Mouse (Mus musculus) hindbrain, embryonic 16.5 days (tissue): ENCODE measurements around the gene Chd8. TPM values are rescaled to one million over a fixed set of nuclear protein-coding genes. Genes with fewer than 3 reads are reported as not detected.

Experiments
- ATAC-seq: fragments of 200-750 bp; cut with Nextera tagmentation; 2 replicates; pipeline ENCODE4 v1.8.0; 2017; ENCODE audit warnings: moderate TSS enrichment, moderate library complexity
- H3K27ac ChIP-seq: fragments of 300-500 bp; sonication (generic); 2 replicates; pipeline ENCODE4 v1.5.1; 2014; ENCODE audit warnings: low read depth, mild to moderate bottlenecking, control low read depth, low read length, moderate library complexity
- H3K27me3 ChIP-seq: fragments of 300-500 bp; sonication (generic); replicated peaks from 2 replicates; pipeline ENCODE4 v1.6.1; 2014; ENCODE audit warnings: low read length; ENCODE audit not compliant: control insufficient read depth, insufficient read depth
- H3K36me3 ChIP-seq: fragments of 300-500 bp; sonication (generic); 2 replicates; pipeline ENCODE4 v1.6.1; 2014; ENCODE audit warnings: mild to moderate bottlenecking, low read length, moderate library complexity, mixed read lengths; ENCODE audit not compliant: control insufficient read depth, insufficient read depth
- H3K4me1 ChIP-seq: fragments of 300-500 bp; sonication (generic); 2 replicates; pipeline ENCODE4 v1.6.1; 2014; ENCODE audit warnings: low read depth, low read length; ENCODE audit not compliant: control insufficient read depth, insufficient read depth
- H3K4me2 ChIP-seq: fragments of 300-500 bp; sonication (generic); 2 replicates; pipeline ENCODE4 v1.6.1; 2014; ENCODE audit warnings: mild to moderate bottlenecking, low read length, control low read depth, moderate library complexity
- H3K4me3 ChIP-seq: fragments of 300-500 bp; sonication (generic); 2 replicates; pipeline ENCODE4 v1.5.1; 2014; ENCODE audit warnings: mild to moderate bottlenecking, low read length, control low read depth, moderate library complexity
- H3K9ac ChIP-seq: fragments of 300-500 bp; sonication (generic); 2 replicates; pipeline ENCODE4 v1.6.1; 2014; ENCODE audit warnings: low read depth, mild to moderate bottlenecking, control low read depth, low read length, moderate library complexity
- H3K9me3 ChIP-seq: fragments of 300-500 bp; sonication (generic); 2 replicates; pipeline ENCODE4 v1.6.1; 2014; ENCODE audit warnings: mild to moderate bottlenecking, low read length, moderate library complexity; ENCODE audit not compliant: control insufficient read depth
- WGBS: fragments of 180-500 bp; shearing (Covaris S2); extraction: QIAGEN DNeasy Blood & Tissue Kit; methylation state at CpG from one replicate; pipeline ENCODE4 v1.1.7; 2014; 5-methylcytosine and 5-hydroxymethylcytosine counted together
- polyA plus RNA-seq: library from polyadenylated mRNA; unstranded; fragments of >200 nt; fragmentation: Nextera tagmentation; extraction: Ambion mirVana; gene quantifications from 2 replicates; pipeline ENCODE4 v1.2.1, GENCODE M21; 2015

Gene Chd8
- polyA plus RNA-seq, 1 experiment from 2014 or later = 31.0 TPM

- ATAC-seq = peak; percentile 45; the same call in 1 of the 2 replicates
- H3K9me3 ChIP-seq = no peaks in the 10 kb centered on the region
- 72% methylated on average over 2 of the region's 2 CpGs for WGBS
- no peak overlapping the region for H3K27ac ChIP-seq
- H3K27me3 ChIP-seq = no peaks in the 10 kb centered on the region
- H3K4me3 ChIP-seq = no peak overlapping the region
- no peak overlapping the region for H3K9ac ChIP-seq
- H3K36me3 ChIP-seq = no peaks in the 10 kb centered on the region
- H3K4me2 ChIP-seq = no peak overlapping the region
- H3K4me1 ChIP-seq = no peaks in the 10 kb centered on the region
These were observed 68.1 kb downstream of the Chd8 start for GRCm38 (mm10) chr14:52189519-52189918.

GRCm38 (mm10) chr14:52188788-52189187 is 68.8 kb downstream of the Chd8 start:
- H3K36me3 ChIP-seq = no peaks in the 10 kb centered on the region
- no peak overlapping the region for H3K4me3 ChIP-seq
- H3K4me2 ChIP-seq = no peak overlapping the region
- 79% methylated on average over 1 of the region's 1 CpGs for WGBS
- no peak overlapping the region for H3K27ac ChIP-seq
- no peaks in the 10 kb centered on the region for H3K4me1 ChIP-seq
- H3K9me3 ChIP-seq = no peaks in the 10 kb centered on the region
- no peak overlapping the region for H3K9ac ChIP-seq
- H3K27me3 ChIP-seq = no peaks in the 10 kb centered on the region
- ATAC-seq = no peak

GRCm38 (mm10) chr14:52166571-52166970 is 91.0 kb downstream of the Chd8 start:
- Histone ChIP-seq H3K36me3 (peaks cover 35% of the 10 kb centered on the region), H3K4me3 (no peak overlapping the region), H3K27me3 (no peaks in the 10 kb centered on the region), H3K4me2 (no peak overlapping the region), H3K9ac (no peak overlapping the region), H3K27ac (no peak overlapping the region), H3K9me3 (no peaks in the 10 kb centered on the region), H3K4me1 (no peaks in the 10 kb centered on the region)
- WGBS = 93% methylated on average over 2 of the region's 2 CpGs
- ATAC-seq = no peak

GRCm38 (mm10) chr14:52160911-52161310 is 96.7 kb downstream of the Chd8 start:
- no peaks in the 10 kb centered on the region for H3K4me1 ChIP-seq
- peaks cover 39% of the 10 kb centered on the region for H3K36me3 ChIP-seq
- no peak overlapping the region for H3K4me2 ChIP-seq
- WGBS = 86% methylated on average over 6 of the region's 6 CpGs
- ATAC-seq = no peak
- H3K4me3 ChIP-seq = no peak overlapping the region
- no peaks in the 10 kb centered on the region for H3K9me3 ChIP-seq
- no peak overlapping the region for H3K27ac ChIP-seq
- no peaks in the 10 kb centered on the region for H3K27me3 ChIP-seq
- H3K9ac ChIP-seq = no peak overlapping the region

- Histone ChIP-seq H3K9me3 (no peaks in the 10 kb centered on the region), H3K4me3 (no peak overlapping the region), H3K4me1 (no peaks in the 10 kb centered on the region), H3K27ac (no peak overlapping the region), H3K9ac (no peak overlapping the region), H3K36me3 (peaks cover 14% of the 10 kb centered on the region), H3K27me3 (no peaks in the 10 kb centered on the region), H3K4me2 (no peak overlapping the region)
- no peak for ATAC-seq
- WGBS = 95% methylated on average over 2 of the region's 2 CpGs
These were observed 102.6 kb downstream of the Chd8 start for GRCm38 (mm10) chr14:52155008-52155407.

GRCm38 (mm10) chr14:52152613-52153012 is 105.0 kb downstream of the Chd8 start:
- Histone ChIP-seq H3K9me3 (no peaks in the 10 kb centered on the region), H3K27me3 (no peaks in the 10 kb centered on the region), H3K4me3 (no peak overlapping the region), H3K36me3 (no peaks in the 10 kb centered on the region), H3K4me1 (no peaks in the 10 kb centered on the region), H3K4me2 (peak overlapping the region; percentile 22; the same call in 1 of the 2 replicates), H3K27ac (no peak overlapping the region), H3K9ac (no peak overlapping the region)
- 28% methylated on average over 3 of the region's 3 CpGs for WGBS
- ATAC-seq = no peak

- WGBS = 23% methylated on average over 7 of the region's 7 CpGs
- H3K9me3 ChIP-seq = no peaks in the 10 kb centered on the region
- H3K4me2 ChIP-seq = peak overlapping the region; percentile 22
- H3K4me3 ChIP-seq = no peak overlapping the region
- no peaks in the 10 kb centered on the region for H3K27me3 ChIP-seq
- ATAC-seq = peak; percentile 72
- no peak overlapping the region for H3K27ac ChIP-seq
- H3K36me3 ChIP-seq = no peaks in the 10 kb centered on the region
- no peak overlapping the region for H3K9ac ChIP-seq
- H3K4me1 ChIP-seq = no peaks in the 10 kb centered on the region
These were observed 105.4 kb downstream of the Chd8 start for GRCm38 (mm10) chr14:52152179-52152578.

- Histone ChIP-seq H3K4me3 (no peak overlapping the region), H3K27me3 (no peaks in the 10 kb centered on the region), H3K27ac (no peak overlapping the region), H3K9ac (no peak overlapping the region), H3K4me2 (no peak overlapping the region), H3K36me3 (no peaks in the 10 kb centered on the region), H3K4me1 (no peaks in the 10 kb centered on the region), H3K9me3 (no peaks in the 10 kb centered on the region)
- no peak for ATAC-seq
- 53% methylated on average over 4 of the region's 4 CpGs for WGBS
These were observed 107.7 kb downstream of the Chd8 start for GRCm38 (mm10) chr14:52149888-52150287.
